Comparison of ENCODE assay signal across 9 mouse cellular contexts in genomic region chr9:57547287-57547686, GRCm38 (mm10). TPM values are rescaled to one million over a fixed set of nuclear protein-coding genes. Genes with fewer than 3 reads are reported as not detected.
DNase-seq lines count a peak whose midpoint lies in the region; ATAC-seq lines count a peak whose summit lies in the region.
"Had no signal": no experiment of that assay in that cellular context is flagged by ENCODE, and none has a peak within 500 bp of the region (broad histone marks: within the 10 kb centered on the region; RNA-seq: fewer than 3 reads in every experiment).

No protein-coding gene starts in this region.

- H3K4me2 ChIP-seq in liver, embryonic 11.5 days, result no peak overlapping the region

- H3K9ac ChIP-seq in liver, embryonic 11.5 days (ENCODE audit: low read depth, low read length), result peak overlapping the region; percentile 20; the same call in 1 of the 2 replicates

- WGBS in liver, embryonic 11.5 days, result 43% methylated on average over 5 of the region's 5 CpGs

- peak; percentile 65 for ATAC-seq in liver, embryonic 11.5 days (replicated peaks; ENCODE audit: low FRiP score)

- peak; percentile 66 to 72 for DNase-seq in cerebellum, postnatal 10 days
- DNase-seq in cerebellum, postnatal 4 days (ENCODE audit: low spot score in 2 of 2), result no peak
- DNase-seq in spleen, postnatal 36 days (ENCODE audit: low spot score in 2 of 2), result peak; percentile 24 to 26
- DNase-seq in spleen, postnatal 14 days (ENCODE audit: low spot score in 2 of 2), result no peak
- no peak for DNase-seq in liver, embryonic 11.5 days (ENCODE audit: low spot score)
- DNase-seq in layer of hippocampus, postnatal 10 days (ENCODE audit: low spot score in 2 of 2), result no peak
- DNase-seq in left cerebral cortex, postnatal 25 days (ENCODE audit: low spot score in 2 of 2), result no peak
- no peak for DNase-seq in retina, embryonic 14.5 days (ENCODE audit: low spot score)
- DNase-seq: kidney, adult 18-20 months had no signal

- H3K4me3 ChIP-seq in liver, embryonic 11.5 days (ENCODE audit: low read depth, low read length), result no peak overlapping the region

- H3K4me1 ChIP-seq in liver, embryonic 11.5 days (replicated peaks; ENCODE audit: control insufficient read depth, insufficient read depth, low read length), result peaks cover 20% of the 10 kb centered on the region; the same call in 1 of the 2 replicates

- H3K27me3 ChIP-seq in liver, embryonic 11.5 days (replicated peaks; ENCODE audit: control insufficient read depth, insufficient read depth, low read length), result no peaks in the 10 kb centered on the region

- H3K9me3 ChIP-seq in liver, embryonic 11.5 days (ENCODE audit: control insufficient read depth, low read length), result no peaks in the 10 kb centered on the region

- H3K27ac ChIP-seq in liver, embryonic 11.5 days (ENCODE audit: low read depth, low read length), result no peak overlapping the region

- intact Hi-C loops in left cerebral cortex, postnatal 25 days (cut with DNase I), result no loop called here

- H3K36me3 ChIP-seq in liver, embryonic 11.5 days (ENCODE audit: control insufficient read depth, insufficient read depth, low read length), result peaks cover 42% of the 10 kb centered on the region

RNA-seq across cellular contexts. Expression of gene Mpi, which starts 5.3 kb away (rescaled TPM):
- 25.8 and 28.0 TPM in 2 replicates for polyA plus RNA-seq in liver, embryonic 11.5 days (2014; fragmentation: Nextera tagmentation; extraction: Ambion mirVana)
- 10 to 100 TPM; 70.4 to 76.5 TPM for total RNA-seq in layer of hippocampus, postnatal 10 days (2021)
- total RNA-seq in left cerebral cortex, postnatal 25 days (2021), result 10 to 100 TPM; 68.9 to 74.9 TPM

RNA-seq across cellular contexts. Expression of gene Fam219b, which starts 10.0 kb away (rescaled TPM):
- polyA plus RNA-seq in liver, embryonic 11.5 days (2014; fragmentation: Nextera tagmentation; extraction: Ambion mirVana), result 14.8 and 15.7 TPM in 2 replicates
- total RNA-seq in layer of hippocampus, postnatal 10 days (2021), result 10 to 100 TPM; 24.6 to 28.8 TPM
- total RNA-seq in left cerebral cortex, postnatal 25 days (2021), result 10 to 100 TPM; 20.6 to 23.5 TPM

RNA-seq across cellular contexts. Expression of gene Scamp2, which starts 13.5 kb away (rescaled TPM):
- polyA plus RNA-seq in liver, embryonic 11.5 days (2014; fragmentation: Nextera tagmentation; extraction: Ambion mirVana), result 47.6 and 50.3 TPM in 2 replicates
- total RNA-seq in layer of hippocampus, postnatal 10 days (2021), result 10 to 100 TPM; 28.9 to 33.3 TPM
- 10 to 100 TPM; 22.5 to 25.6 TPM for total RNA-seq in left cerebral cortex, postnatal 25 days (2021)

RNA-seq across cellular contexts. Expression of gene Cox5a, which starts 26.2 kb away (rescaled TPM):
- polyA plus RNA-seq in liver, embryonic 11.5 days (2014; fragmentation: Nextera tagmentation; extraction: Ambion mirVana), result 519 and 531 TPM in 2 replicates
- total RNA-seq in layer of hippocampus, postnatal 10 days (2021), result 100 to 1,000 TPM; 486 to 497 TPM
- total RNA-seq in left cerebral cortex, postnatal 25 days (2021), result 100 to 1,000 TPM; 423 to 447 TPM

RNA-seq across cellular contexts. Expression of gene Ulk3, which starts 42.0 kb away (rescaled TPM):
- 8.4 and 11.6 TPM in 2 replicates for polyA plus RNA-seq in liver, embryonic 11.5 days (2014; fragmentation: Nextera tagmentation; extraction: Ambion mirVana)
- total RNA-seq in layer of hippocampus, postnatal 10 days (2021), result 10 to 100 TPM; 26.3 to 27.0 TPM
- total RNA-seq in left cerebral cortex, postnatal 25 days (2021), result 10 to 100 TPM; 25.5 to 34.4 TPM

Comparison
In these comparisons a context has a peak if more than half of its experiments do, and no peak if none do; other contexts are left out.
1. DNase-seq: peak in cerebellum, postnatal 10 days (2 of 2) and spleen, postnatal 36 days (2 of 2); none in cerebellum, postnatal 4 days (0 of 2), spleen, postnatal 14 days (0 of 2), liver, embryonic 11.5 days (single experiment), layer of hippocampus, postnatal 10 days (0 of 2), left cerebral cortex, postnatal 25 days (0 of 2) and retina, embryonic 14.5 days (single experiment).